Mouse (Mus musculus): Measurements from ENCODE around the gene Rgs9bp.
A peak's percentile ranks its signal among the peaks of the same experiment; 100 is the strongest.

The Rgs9bp gene

GRCm38 (mm10) chr7:35585191-35586054, at the start of gene Rgs9bp:
TSS of gene Rgs9bp (minus strand) at chr7:35585582.
- DNase-seq (ENCODE audit: low spot score in 2 of 2): peak in 1 of 2 experiments; percentile 7

- peak in 1 of 2 experiments; percentile 30 for DNase-seq (ENCODE audit: low spot score in 2 of 2)
Observed at GRCm38 (mm10) chr7:35628496-35628895, 43.1 kb upstream of the Rgs9bp start.

GRCm38 (mm10) chr7:35627371-35627770, 42.0 kb upstream of the Rgs9bp start:
- DNase-seq (ENCODE audit: low spot score in 2 of 2): no peak

DNA sequence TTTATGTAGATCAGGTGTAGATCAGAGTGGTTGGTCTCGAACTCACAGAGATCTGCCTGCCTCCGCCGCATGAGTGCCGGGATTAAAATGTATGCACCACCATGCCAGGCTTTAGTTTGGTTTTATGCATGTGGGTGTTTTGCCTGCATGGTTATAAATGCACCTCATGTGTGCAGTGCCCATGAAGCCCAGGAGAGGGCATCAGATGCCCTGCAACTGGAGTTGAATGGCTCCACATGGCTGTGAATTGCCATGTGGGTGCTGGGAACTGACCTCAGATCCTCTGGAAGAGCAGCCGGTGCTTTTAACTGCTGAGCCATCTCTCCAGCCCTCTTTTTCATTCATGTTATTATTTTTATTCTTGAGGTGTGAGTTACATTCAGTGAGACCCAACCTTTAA, 40.7 kb upstream of the Rgs9bp start:
- no peak for DNase-seq (ENCODE audit: low spot score in 2 of 2)

DNA sequence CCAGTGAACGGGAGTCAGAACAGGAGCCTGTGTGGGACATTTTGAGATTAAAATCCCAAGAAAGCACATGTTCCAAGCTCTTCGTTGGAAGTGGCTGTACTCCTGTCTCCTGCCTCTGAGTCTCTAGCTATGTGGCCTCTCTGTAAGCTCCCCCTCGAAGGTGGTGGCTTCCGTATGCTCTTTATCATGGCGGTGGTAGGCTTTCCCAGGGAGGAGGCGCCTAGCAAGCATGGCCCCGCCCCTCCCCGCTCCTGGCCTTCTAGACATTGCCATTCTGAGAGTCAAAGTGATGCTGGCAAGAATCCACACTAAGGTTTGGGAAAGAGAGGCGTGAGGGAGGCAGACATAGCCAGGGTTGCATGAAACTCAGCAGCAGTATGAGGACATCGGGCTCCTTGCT, 37.2 kb upstream of the Rgs9bp start:
- no peak for DNase-seq (ENCODE audit: low spot score in 2 of 2)

GRCm38 (mm10) chr7:35617513-35617912, 32.1 kb upstream of the Rgs9bp start:
- DNase-seq (ENCODE audit: low spot score in 2 of 2): no peak

GRCm38 (mm10) chr7:35609245-35609644, 23.9 kb upstream of the Rgs9bp start:
- no peak for DNase-seq (ENCODE audit: low spot score in 2 of 2)

- no peak for DNase-seq (ENCODE audit: low spot score in 2 of 2)
Observed at GRCm38 (mm10) chr7:35606816-35607215, 21.4 kb upstream of the Rgs9bp start.

DNA sequence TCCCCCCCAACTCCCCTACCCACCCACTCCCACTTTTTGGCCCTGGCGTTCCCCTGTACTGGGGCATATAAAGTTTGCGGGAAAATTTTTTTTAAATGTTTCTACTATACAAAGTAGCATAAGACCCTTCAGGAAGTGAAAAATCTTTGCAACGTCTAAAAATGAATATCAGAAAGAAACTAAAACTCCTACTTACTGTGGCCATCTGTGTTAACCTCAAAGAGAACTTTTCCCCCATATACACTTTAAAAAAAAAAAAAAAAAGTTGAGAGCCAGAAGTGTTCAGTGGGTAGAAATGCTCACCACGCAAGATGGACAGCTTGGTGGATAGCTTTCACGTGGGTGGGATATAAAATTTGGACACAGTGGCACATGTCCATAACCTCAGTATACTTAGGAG, 17.4 kb upstream of the Rgs9bp start:
- no peak for DNase-seq (ENCODE audit: low spot score in 2 of 2)

GRCm38 (mm10) chr7:35601106-35601505, 15.7 kb upstream of the Rgs9bp start:
- DNase-seq (ENCODE audit: low spot score in 2 of 2): no peak

GRCm38 (mm10) chr7:35600031-35600430, 14.6 kb upstream of the Rgs9bp start:
- no peak for DNase-seq (ENCODE audit: low spot score in 2 of 2)

DNA sequence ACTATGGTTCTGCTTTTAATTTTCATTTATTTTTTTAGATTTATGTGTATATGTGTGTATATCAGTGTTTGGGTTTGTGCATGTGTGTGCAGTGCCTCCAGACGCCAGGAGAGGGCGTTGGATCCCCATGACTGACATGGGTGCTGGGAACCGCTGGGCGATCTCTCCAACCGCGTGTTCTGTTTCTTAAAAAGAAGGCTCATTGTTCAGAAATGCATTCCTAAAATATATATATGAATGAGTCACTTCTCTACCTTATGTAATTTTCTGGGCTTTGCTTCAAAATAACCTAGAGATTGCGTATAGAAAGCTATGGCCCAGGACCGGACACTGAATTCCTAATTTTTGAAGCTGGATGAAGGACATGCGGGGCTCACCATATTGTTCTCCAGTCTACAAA, 14.1 kb upstream of the Rgs9bp start:
- DNase-seq (ENCODE audit: low spot score in 2 of 2): no peak

GRCm38 (mm10) chr7:35594311-35594710, 8.9 kb upstream of the Rgs9bp start:
- DNase-seq (ENCODE audit: low spot score in 2 of 2): no peak

DNA sequence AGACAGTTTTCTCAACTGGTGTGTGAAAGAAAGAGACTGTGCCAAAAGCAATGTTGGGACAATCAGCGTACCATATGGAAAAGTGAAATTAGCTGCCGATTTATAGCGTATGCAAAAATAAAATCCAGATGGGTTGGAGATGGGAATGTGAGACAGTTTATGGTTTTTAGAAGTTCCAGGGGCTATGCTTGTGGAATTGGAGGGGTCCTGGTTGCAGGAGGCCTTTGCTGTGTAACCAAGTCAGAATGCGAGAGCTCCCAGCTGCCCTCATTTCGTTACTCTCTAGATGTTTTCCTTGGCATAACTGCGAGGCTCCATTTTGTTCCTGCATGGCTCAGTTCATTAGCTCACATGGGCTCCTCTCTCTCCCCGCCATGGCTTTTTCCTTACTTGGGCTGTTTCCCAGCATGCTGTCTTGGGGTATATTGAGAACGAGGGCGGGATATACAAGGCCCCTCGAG, 5.4 kb upstream of the Rgs9bp start:
- DNase-seq (ENCODE audit: low spot score in 2 of 2): no peak

DNA sequence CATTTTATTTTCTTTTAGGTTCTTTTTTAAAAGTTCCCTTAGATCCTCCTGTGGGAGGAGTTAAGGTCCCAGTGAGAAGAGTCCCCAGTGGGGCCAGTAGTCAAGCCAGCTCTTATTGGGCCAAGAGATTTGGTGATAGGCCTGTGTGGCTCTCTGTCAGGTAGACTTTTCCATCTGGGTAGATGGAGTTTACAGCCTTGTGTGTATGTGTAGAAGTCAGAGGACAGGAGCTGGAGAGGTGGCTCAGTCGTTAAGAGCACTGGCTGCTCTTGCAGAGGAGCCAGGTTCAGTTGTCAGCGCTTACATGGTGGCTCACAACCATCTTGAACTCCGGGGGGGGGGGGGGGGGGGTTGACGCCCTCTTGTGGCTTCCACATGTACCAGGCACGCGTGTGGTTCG, 4.1 kb upstream of the Rgs9bp start:
- no peak for DNase-seq (ENCODE audit: low spot score in 2 of 2)

- DNase-seq (ENCODE audit: low spot score in 2 of 2): no peak
Observed at GRCm38 (mm10) chr7:35588680-35589428, 3.5 kb upstream of the Rgs9bp start.

DNA sequence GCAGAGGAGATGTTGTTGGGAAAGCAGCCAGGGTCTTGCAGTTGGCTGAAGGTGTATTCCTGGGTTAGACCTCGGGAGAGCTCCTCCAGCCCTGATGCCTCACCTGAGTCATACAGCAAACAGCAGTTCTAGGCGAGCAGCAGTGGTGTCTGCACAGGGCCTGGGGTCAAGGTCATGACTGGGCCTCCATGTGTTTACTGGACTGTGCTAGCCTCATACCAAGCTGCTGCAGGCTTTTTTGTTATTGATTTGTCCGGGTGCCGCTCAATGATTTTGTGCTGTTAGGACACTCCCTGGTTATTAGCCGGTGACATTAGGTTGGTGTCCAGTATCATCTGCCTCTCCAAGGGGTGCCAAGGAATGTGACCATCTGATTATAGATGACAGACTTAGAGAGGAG, 2.3 kb upstream of the Rgs9bp start:
- no peak for DNase-seq (ENCODE audit: low spot score in 2 of 2)

DNA sequence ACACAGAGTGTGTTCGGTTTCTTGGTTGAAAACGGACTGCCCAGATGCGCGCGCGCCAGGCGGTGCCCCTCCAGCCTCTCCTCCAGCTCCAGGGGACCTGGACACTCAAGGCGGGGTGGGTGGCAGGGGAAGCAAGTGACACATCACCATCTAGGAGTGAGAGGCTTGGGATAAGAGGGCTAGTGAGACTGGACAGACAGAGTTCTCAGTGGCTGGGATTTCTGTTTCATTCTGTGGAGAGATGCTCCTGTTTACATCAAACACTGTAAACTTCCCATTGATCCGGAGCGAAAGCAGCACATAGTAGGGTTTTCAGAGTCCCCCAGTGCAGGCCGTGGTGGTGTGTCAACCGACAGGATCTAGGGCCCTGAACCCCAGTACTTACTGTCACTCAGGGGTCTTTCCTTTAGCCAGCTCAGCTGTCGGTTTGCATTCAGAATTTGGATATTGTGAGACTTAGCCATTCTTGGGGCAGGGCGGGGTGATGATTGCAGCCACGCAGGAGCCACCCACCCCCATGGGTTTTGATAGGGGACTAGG, 1.6 kb upstream of the Rgs9bp start:
- no peak for DNase-seq (ENCODE audit: low spot score in 2 of 2)

DNA sequence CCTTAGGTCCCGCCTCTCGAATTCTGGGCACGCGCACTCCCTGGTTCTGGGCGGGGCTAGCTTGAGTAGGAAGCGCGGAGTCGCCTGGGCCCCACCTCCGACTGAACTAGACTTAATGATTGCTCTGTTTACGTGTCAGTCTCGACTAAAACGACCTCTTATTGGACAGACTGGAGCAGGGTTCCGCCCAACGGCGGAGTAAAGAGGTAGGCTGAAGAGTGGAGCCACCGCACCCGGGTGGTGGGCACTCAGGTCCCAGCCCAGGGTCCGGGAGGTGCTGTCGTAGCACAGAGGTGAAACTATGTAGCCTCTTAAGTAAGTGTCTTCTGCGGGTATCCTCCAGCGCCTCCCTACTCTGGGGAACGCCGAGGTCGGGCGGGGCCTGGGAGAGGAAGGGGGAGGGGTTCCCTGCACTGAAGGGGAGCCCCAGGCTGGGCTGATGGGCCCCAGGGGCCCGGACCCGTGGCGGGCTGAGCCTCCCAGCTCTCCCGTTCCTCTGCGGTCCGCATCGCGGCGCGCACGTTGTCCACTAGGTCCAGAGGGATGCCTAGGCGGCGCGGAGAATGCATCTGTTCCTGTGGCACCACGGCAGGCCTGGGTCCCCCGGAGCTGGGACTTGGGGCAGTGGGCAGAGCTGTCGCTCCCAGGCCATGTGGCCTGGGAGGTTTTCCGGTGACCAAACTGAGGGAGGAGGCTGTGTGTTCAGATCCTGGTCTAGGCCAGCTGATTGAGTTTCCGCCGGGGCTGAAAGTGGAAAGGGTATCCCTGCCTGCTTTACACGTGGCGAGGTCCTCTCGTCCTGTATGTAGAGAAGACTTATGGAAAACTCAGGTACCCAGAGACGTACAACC, 898 bp upstream of the Rgs9bp start, which contains the start of gene Ankrd27:
Gene Ankrd27 (plus strand): TSS at position 190 of the 851 bp plus-strand sequence.
- peak; percentile 85 to 90 for DNase-seq (ENCODE audit: low spot score in 2 of 2)

- DNase-seq (ENCODE audit: low spot score in 2 of 2): peak in 1 of 2 experiments; percentile 26
Observed at GRCm38 (mm10) chr7:35584786-35585190, 594 bp downstream of the Rgs9bp start.

GRCm38 (mm10) chr7:35584068-35584785, 1.2 kb downstream of the Rgs9bp start:
- peak in 1 of 2 experiments; percentile 2 for DNase-seq (ENCODE audit: low spot score in 2 of 2)

All from spleen, postnatal 14 days (tissue).